Mouse (Mus musculus): Measurements from ENCODE around the gene Tmem185b.

Tmem185b gene

GRCm38 (mm10) chr1:119539252-119539651 lies 13.3 kb downstream of the Tmem185b start:
- no peak for DNase-seq (ENCODE audit: low spot score)

GRCm38 (mm10) chr1:119540836-119541557 lies 15.0 kb downstream of the Tmem185b start:
- DNase-seq (ENCODE audit: low spot score) = no peak

GRCm38 (mm10) chr1:119541570-119541969 lies 15.6 kb downstream of the Tmem185b start:
- no peak for DNase-seq (ENCODE audit: low spot score)

- DNase-seq (ENCODE audit: low spot score) = no peak
Observed at GRCm38 (mm10) chr1:119543316-119543715, 17.4 kb downstream of the Tmem185b start.

GRCm38 (mm10) chr1:119544611-119545155 lies 18.7 kb downstream of the Tmem185b start:
- DNase-seq (ENCODE audit: low spot score) = no peak

- no peak for DNase-seq (ENCODE audit: low spot score)
Observed at GRCm38 (mm10) chr1:119545164-119545563, 19.2 kb downstream of the Tmem185b start.

GRCm38 (mm10) chr1:119545671-119546070 lies 19.7 kb downstream of the Tmem185b start:
- DNase-seq (ENCODE audit: low spot score) = no peak

GRCm38 (mm10) chr1:119546490-119546889 lies 20.5 kb downstream of the Tmem185b start:
- DNase-seq (ENCODE audit: low spot score) = no peak

- DNase-seq (ENCODE audit: low spot score) = peak; percentile 76
Observed at GRCm38 (mm10) chr1:119548668-119549326, 22.8 kb downstream of the Tmem185b start.

GRCm38 (mm10) chr1:119549327-119549689 lies 23.3 kb downstream of the Tmem185b start:
- DNase-seq (ENCODE audit: low spot score) = no peak

GRCm38 (mm10) chr1:119550064-119550463 lies 24.1 kb downstream of the Tmem185b start:
- DNase-seq (ENCODE audit: low spot score) = no peak

GRCm38 (mm10) chr1:119551651-119552050 lies 25.7 kb downstream of the Tmem185b start:
- no peak for DNase-seq (ENCODE audit: low spot score)

GRCm38 (mm10) chr1:119555651-119556050 lies 29.7 kb downstream of the Tmem185b start:
- DNase-seq (ENCODE audit: low spot score) = no peak

- no peak for DNase-seq (ENCODE audit: low spot score)
Observed at GRCm38 (mm10) chr1:119557641-119558395, 31.9 kb downstream of the Tmem185b start.

GRCm38 (mm10) chr1:119565531-119565930 lies 39.6 kb downstream of the Tmem185b start:
- no peak for DNase-seq (ENCODE audit: low spot score)

- DNase-seq (ENCODE audit: low spot score) = no peak
Observed at GRCm38 (mm10) chr1:119570134-119570533, 44.2 kb downstream of the Tmem185b start.

Data from embryo, embryonic 10 days (tissue).